Mouse (Mus musculus): ENCODE results near the gene Efnb3. TPM values are rescaled to one million over a fixed set of nuclear protein-coding genes. Genes with fewer than 3 reads are reported as not detected.

Efnb3 gene
- polyA plus RNA-seq, 1 experiment from 2014 or later = 10.2 TPM

DNA sequence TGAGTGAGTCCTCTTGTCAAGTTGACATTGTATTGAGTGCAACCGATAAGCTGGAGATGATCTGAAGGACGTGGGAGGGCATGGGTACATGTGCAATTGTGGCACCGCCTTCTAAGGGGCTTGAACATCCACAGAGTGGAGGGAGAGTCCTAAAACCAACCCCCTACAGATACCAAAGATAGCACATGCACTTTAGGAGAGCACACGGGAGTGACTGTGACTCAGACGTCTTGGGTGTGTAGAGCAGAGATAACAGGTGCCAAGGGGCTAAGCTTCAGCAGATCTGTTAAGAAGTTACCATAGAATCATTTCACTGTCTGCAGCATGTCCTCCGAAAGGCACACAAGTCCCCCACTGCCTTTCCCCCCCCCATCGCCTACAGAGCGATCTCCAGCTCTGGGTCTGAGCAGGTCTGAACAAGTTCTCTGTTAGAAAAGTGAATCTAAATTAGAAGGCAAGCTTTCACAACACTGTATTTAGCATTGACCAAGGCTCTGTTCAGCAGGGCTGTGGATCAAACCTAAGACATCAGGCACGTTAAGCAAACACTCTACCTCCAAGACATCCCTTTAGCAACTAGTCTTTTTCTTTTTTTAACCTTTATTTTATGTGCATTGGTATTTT, 38.4 kb downstream of the Efnb3 start:
- no peaks in the 10 kb centered on the region for H3K9me3 ChIP-seq
- no peak overlapping the region for H3K9ac ChIP-seq
- H3K4me2 ChIP-seq (replicated peaks) = no peak overlapping the region
- H3K4me1 ChIP-seq (replicated peaks) = no peaks in the 10 kb centered on the region
- ATAC-seq = no peak
- H3K4me3 ChIP-seq (replicated peaks) = no peak overlapping the region
- H3K36me3 ChIP-seq = no peaks in the 10 kb centered on the region
- no peak overlapping the region for H3K27ac ChIP-seq
- WGBS = 83% methylated on average over 9 of the region's 9 CpGs
- H3K27me3 ChIP-seq (replicated peaks) = no peaks in the 10 kb centered on the region

GRCm38 (mm10) chr11:69519976-69520375, 40.0 kb downstream of the Efnb3 start:
- no peak overlapping the region for H3K4me3 ChIP-seq (replicated peaks)
- no peak overlapping the region for H3K27ac ChIP-seq
- H3K9ac ChIP-seq = no peak overlapping the region
- no peaks in the 10 kb centered on the region for H3K9me3 ChIP-seq
- H3K36me3 ChIP-seq = no peaks in the 10 kb centered on the region
- WGBS = 65% methylated on average over 4 of the region's 4 CpGs
- H3K4me1 ChIP-seq (replicated peaks) = no peaks in the 10 kb centered on the region
- ATAC-seq = no peak
- H3K27me3 ChIP-seq (replicated peaks) = no peaks in the 10 kb centered on the region
- H3K4me2 ChIP-seq (replicated peaks) = no peak overlapping the region

- WGBS = 66% methylated on average over 3 of the region's 3 CpGs
- H3K4me3 ChIP-seq (replicated peaks) = no peak overlapping the region
- no peaks in the 10 kb centered on the region for H3K9me3 ChIP-seq
- H3K36me3 ChIP-seq = no peaks in the 10 kb centered on the region
- no peaks in the 10 kb centered on the region for H3K27me3 ChIP-seq (replicated peaks)
- H3K4me1 ChIP-seq (replicated peaks) = 0 out of 2 replicates have a peak, but pooled peaks cover 2% of the 10 kb centered on the region
- no peak overlapping the region for H3K27ac ChIP-seq
- ATAC-seq = no peak
- H3K4me2 ChIP-seq (replicated peaks) = no peak overlapping the region
- no peak overlapping the region for H3K9ac ChIP-seq
Measured at GRCm38 (mm10) chr11:69516661-69517060, 43.3 kb downstream of the Efnb3 start.

DNA sequence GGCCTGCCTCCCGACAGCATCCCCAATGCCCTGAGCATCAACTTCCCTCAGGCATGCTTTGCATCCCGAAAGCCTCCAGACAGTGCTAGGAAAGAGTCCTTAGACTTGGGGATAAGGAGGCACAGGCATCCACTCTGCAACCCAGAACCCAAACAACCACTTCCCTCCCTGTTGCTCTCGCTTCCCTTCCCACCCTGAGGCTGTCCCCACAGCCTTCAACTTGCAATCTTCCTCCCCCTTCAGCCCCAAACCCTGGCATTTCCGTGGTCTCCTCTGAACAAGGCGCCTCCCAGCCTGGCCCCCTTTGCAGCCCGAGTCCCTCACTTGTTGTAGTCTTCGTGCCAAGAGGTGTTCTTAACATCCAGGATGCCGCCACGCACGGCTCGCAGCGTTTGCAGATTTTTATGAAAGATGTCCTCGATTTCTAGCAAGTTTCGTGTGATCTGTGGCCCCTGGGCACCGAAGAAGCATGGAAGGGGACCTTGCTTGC, 43.8 kb downstream of the Efnb3 start:
- no peak overlapping the region for H3K4me2 ChIP-seq (replicated peaks)
- no peaks in the 10 kb centered on the region for H3K36me3 ChIP-seq
- H3K9ac ChIP-seq = no peak overlapping the region
- WGBS = 65% methylated on average over 15 of the region's 15 CpGs
- H3K9me3 ChIP-seq = no peaks in the 10 kb centered on the region
- H3K4me1 ChIP-seq (replicated peaks) = 0 out of 2 replicates have a peak, but pooled peaks cover 2% of the 10 kb centered on the region
- no peak for ATAC-seq
- no peak overlapping the region for H3K4me3 ChIP-seq (replicated peaks)
- H3K27ac ChIP-seq = no peak overlapping the region
- no peaks in the 10 kb centered on the region for H3K27me3 ChIP-seq (replicated peaks)

DNA sequence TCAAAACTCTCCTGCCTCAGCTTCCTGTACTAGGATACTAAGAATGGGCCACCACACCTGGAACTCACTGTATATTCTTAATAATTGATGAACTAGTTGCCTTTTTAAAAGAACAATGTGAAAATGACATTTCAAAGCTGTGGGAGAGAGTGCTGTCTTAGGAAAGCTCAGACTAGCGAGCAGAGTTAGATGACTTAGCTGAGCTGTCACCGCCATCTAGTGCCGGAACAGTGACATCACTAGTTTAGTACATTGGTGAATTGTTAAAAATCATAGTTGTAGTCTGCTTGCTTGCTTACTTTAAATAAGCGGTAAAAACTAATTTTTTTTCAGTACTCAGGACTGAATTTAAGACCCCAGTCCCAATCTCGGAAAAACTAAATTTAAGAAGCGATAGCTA, 46.2 kb downstream of the Efnb3 start:
- WGBS = 11% methylated on average over 6 of the region's 6 CpGs

GRCm38 (mm10) chr11:69510796-69511496, 49.1 kb downstream of the Efnb3 start:
- Histone ChIP-seq H3K9me3 (no peaks in the 10 kb centered on the region), H3K4me2 (replicated peaks) (no peak overlapping the region), H3K27me3 (replicated peaks) (no peaks in the 10 kb centered on the region), H3K9ac (no peak overlapping the region), H3K4me1 (replicated peaks) (0 out of 2 replicates have a peak, but pooled peaks cover 4% of the 10 kb centered on the region), H3K4me3 (replicated peaks) (no peak overlapping the region), H3K36me3 (no peaks in the 10 kb centered on the region), H3K27ac (no peak overlapping the region)
- no peak for ATAC-seq
- WGBS = 24% methylated on average over 7 of the region's 7 CpGs

More for the DNA sequence above, 46.2 kb downstream of the Efnb3 start:
- 0 out of 2 replicates have a peak, but pooled peaks cover 4% of the 10 kb centered on the region for H3K4me1 ChIP-seq (replicated peaks)
- no peak overlapping the region for H3K27ac ChIP-seq
- no peak overlapping the region for H3K9ac ChIP-seq
- H3K27me3 ChIP-seq (replicated peaks) = no peaks in the 10 kb centered on the region
- no peaks in the 10 kb centered on the region for H3K36me3 ChIP-seq
- ATAC-seq = 0 out of 2 replicates have a peak, but pooled peaks have one; percentile 67
- H3K9me3 ChIP-seq = no peaks in the 10 kb centered on the region
- H3K4me3 ChIP-seq (replicated peaks) = no peak overlapping the region
- no peak overlapping the region for H3K4me2 ChIP-seq (replicated peaks)

Other genes with a start within 250 kb of the Efnb3 start
- gene Cntrob, start 236.4 kb downstream of the Efnb3 start, polyA plus RNA-seq (2015; fragmentation: Nextera tagmentation; extraction: Ambion mirVana) = 18.5 and 19.6 TPM in 2 replicates
- gene Trappc1, start 236.2 kb downstream of the Efnb3 start, polyA plus RNA-seq (2015; fragmentation: Nextera tagmentation; extraction: Ambion mirVana) = 135 and 147 TPM in 2 replicates
- gene Kcnab3, start 233.9 kb downstream of the Efnb3 start, polyA plus RNA-seq (2015; fragmentation: Nextera tagmentation; extraction: Ambion mirVana) = 2.2 and 2.3 TPM in 2 replicates
- 10.8 and 10.9 TPM in 2 replicates for gene Rnf227, start 219.7 kb downstream of the Efnb3 start, polyA plus RNA-seq (2015; fragmentation: Nextera tagmentation; extraction: Ambion mirVana)
- gene Chd3, start 190.8 kb downstream of the Efnb3 start, polyA plus RNA-seq (2015; fragmentation: Nextera tagmentation; extraction: Ambion mirVana) = 39.9 and 44.1 TPM in 2 replicates
- 154 and 182 TPM in 2 replicates for gene Naa38, start 164.7 kb downstream of the Efnb3 start, polyA plus RNA-seq (2015; fragmentation: Nextera tagmentation; extraction: Ambion mirVana)
- gene Cyb5d1, start 164.6 kb downstream of the Efnb3 start, polyA plus RNA-seq (2015; fragmentation: Nextera tagmentation; extraction: Ambion mirVana) = 22.7 and 24.8 TPM in 2 replicates
- 30.7 and 32.1 TPM in 2 replicates for gene Tmem88, start 162.0 kb downstream of the Efnb3 start, polyA plus RNA-seq (2015; fragmentation: Nextera tagmentation; extraction: Ambion mirVana)
- 23.7 and 24.3 TPM in 2 replicates for gene Kdm6b, start 146.5 kb downstream of the Efnb3 start, polyA plus RNA-seq (2015; fragmentation: Nextera tagmentation; extraction: Ambion mirVana)
- 0.77 and 0.87 TPM in 2 replicates for gene Dnah2, start 11.1 kb downstream of the Efnb3 start, polyA plus RNA-seq (2015; fragmentation: Nextera tagmentation; extraction: Ambion mirVana)
- gene Wrap53, start 20.1 kb upstream of the Efnb3 start, polyA plus RNA-seq (2015; fragmentation: Nextera tagmentation; extraction: Ambion mirVana) = 25.1 and 25.6 TPM in 2 replicates
- 140 and 143 TPM in 2 replicates for gene Trp53, start 20.2 kb upstream of the Efnb3 start, polyA plus RNA-seq (2015; fragmentation: Nextera tagmentation; extraction: Ambion mirVana)
- 5.8 and 6.8 TPM in 2 replicates for gene Atp1b2, start 45.7 kb upstream of the Efnb3 start, polyA plus RNA-seq (2015; fragmentation: Nextera tagmentation; extraction: Ambion mirVana)
- 0.34 and 0.43 TPM in 2 replicates for gene Shbg, start 57.7 kb upstream of the Efnb3 start, polyA plus RNA-seq (2015; fragmentation: Nextera tagmentation; extraction: Ambion mirVana)
- 14.1 and 16.7 TPM in 2 replicates for gene Sat2, start 61.8 kb upstream of the Efnb3 start, polyA plus RNA-seq (2015; fragmentation: Nextera tagmentation; extraction: Ambion mirVana)
- 15.6 and 21.2 TPM in 2 replicates for gene Fxr2, start 72.8 kb upstream of the Efnb3 start, polyA plus RNA-seq (2015; fragmentation: Nextera tagmentation; extraction: Ambion mirVana)
- gene Sox15, start 95.1 kb upstream of the Efnb3 start, polyA plus RNA-seq (2015; fragmentation: Nextera tagmentation; extraction: Ambion mirVana) = 0.20 TPM in 1 of 2 replicates, not detected in the other
- 60.9 and 63.4 TPM in 2 replicates for gene Mpdu1, start 102.4 kb upstream of the Efnb3 start, polyA plus RNA-seq (2015; fragmentation: Nextera tagmentation; extraction: Ambion mirVana)
- gene Cd68, start 105.9 kb upstream of the Efnb3 start, polyA plus RNA-seq (2015; fragmentation: Nextera tagmentation; extraction: Ambion mirVana) = 13.3 and 14.2 TPM in 2 replicates
- 517 and 559 TPM in 2 replicates for gene Eif4a1, start 112.2 kb upstream of the Efnb3 start, polyA plus RNA-seq (2015; fragmentation: Nextera tagmentation; extraction: Ambion mirVana)
- gene Senp3, start 121.9 kb upstream of the Efnb3 start, polyA plus RNA-seq (2015; fragmentation: Nextera tagmentation; extraction: Ambion mirVana) = 62.1 and 63.9 TPM in 2 replicates
- gene Tnfsf13, start 125.6 kb upstream of the Efnb3 start, polyA plus RNA-seq (2015; fragmentation: Nextera tagmentation; extraction: Ambion mirVana) = 0.33 and 0.54 TPM in 2 replicates
- gene Tnfsf12, start 135.6 kb upstream of the Efnb3 start, polyA plus RNA-seq (2015; fragmentation: Nextera tagmentation; extraction: Ambion mirVana) = 6.6 and 7.0 TPM in 2 replicates
- 2.6 and 3.1 TPM in 2 replicates for gene Tnfsfm13, start 135.9 kb upstream of the Efnb3 start, polyA plus RNA-seq (2015; fragmentation: Nextera tagmentation; extraction: Ambion mirVana)
- 18.1 and 19.1 TPM in 2 replicates for gene Polr2a, start 198.4 kb upstream of the Efnb3 start, polyA plus RNA-seq (2015; fragmentation: Nextera tagmentation; extraction: Ambion mirVana)
- 0.15 and 0.16 TPM in 2 replicates for gene Slc35g3, start 201.8 kb upstream of the Efnb3 start, polyA plus RNA-seq (2015; fragmentation: Nextera tagmentation; extraction: Ambion mirVana)
- 2.3 and 2.4 TPM in 2 replicates for gene Zbtb4, start 205.7 kb upstream of the Efnb3 start, polyA plus RNA-seq (2015; fragmentation: Nextera tagmentation; extraction: Ambion mirVana)
- 3.5 and 4.3 TPM in 2 replicates for gene Chrnb1, start 235.7 kb upstream of the Efnb3 start, polyA plus RNA-seq (2015; fragmentation: Nextera tagmentation; extraction: Ambion mirVana)
- 1.2 and 1.4 TPM in 2 replicates for gene Fgf11, start 241.7 kb upstream of the Efnb3 start, polyA plus RNA-seq (2015; fragmentation: Nextera tagmentation; extraction: Ambion mirVana)
- 31.2 and 31.4 TPM in 2 replicates for gene Tmem102, start 245.4 kb upstream of the Efnb3 start, polyA plus RNA-seq (2015; fragmentation: Nextera tagmentation; extraction: Ambion mirVana)